Mouse (Mus musculus): ENCODE measurements around the gene Ube2r2. TPM values are rescaled to one million over a fixed set of nuclear protein-coding genes. Genes with fewer than 3 reads are reported as not detected.

The Ube2r2 gene
- polyA plus RNA-seq, 1 experiment from 2014 or later = 84.7 TPM

DNA sequence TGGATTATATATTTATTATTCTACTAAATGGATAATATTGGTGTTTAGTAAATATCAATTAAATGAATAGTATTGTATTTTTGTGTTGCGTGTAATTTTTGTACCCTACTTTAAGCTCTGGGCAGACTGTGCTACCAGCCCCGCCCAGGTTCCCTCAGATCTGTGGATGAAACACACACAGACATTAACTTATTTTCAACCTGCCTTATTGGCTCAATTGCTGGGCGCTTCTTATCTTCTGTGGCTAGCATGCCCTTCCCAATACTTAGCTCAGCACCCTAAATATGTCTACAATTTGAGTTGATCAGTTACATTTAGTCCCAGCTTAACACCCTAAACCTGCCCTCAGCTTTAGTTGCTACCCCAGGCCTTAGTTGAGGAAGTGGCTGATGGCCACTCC is 25.7 kb downstream of the Ube2r2 start:
- Histone ChIP-seq H3K9me3 (no peaks in the 10 kb centered on the region), H3K36me3 (no peaks in the 10 kb centered on the region), H3K4me3 (no peak overlapping the region), H3K4me1 (peaks cover 17% of the 10 kb centered on the region), H3K27me3 (ENCODE audit: insufficient read depth, poor library complexity, severe bottlenecking) (no peaks in the 10 kb centered on the region), H3K27ac (no peak overlapping the region)
- no peak for DNase-seq (ENCODE audit: low spot score)
- WGBS = 90% methylated on average over 3 of the region's 3 CpGs

DNA sequence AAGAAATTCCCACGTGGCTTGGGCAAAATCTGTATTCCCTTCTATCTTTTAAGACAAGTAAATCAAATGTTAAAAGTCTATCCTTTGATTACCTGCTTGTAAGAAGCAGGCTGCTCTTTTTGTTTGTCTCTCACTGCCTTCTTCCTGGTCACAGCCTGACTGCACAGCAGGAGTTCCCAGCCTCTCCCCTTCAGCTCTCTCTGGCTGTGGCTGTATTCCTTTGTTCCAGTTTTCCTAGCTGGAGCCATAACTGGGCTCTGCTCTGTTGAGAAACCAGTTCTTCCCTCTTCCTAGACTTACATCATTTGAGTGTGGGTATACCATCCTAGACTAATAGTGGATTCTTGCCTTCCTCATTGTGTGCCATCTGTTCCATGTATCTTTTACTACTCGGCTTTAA is 29.4 kb downstream of the Ube2r2 start:
- DNase-seq (ENCODE audit: low spot score) = no peak
- H3K36me3 ChIP-seq = peaks cover 17% of the 10 kb centered on the region
- no peaks in the 10 kb centered on the region for H3K27me3 ChIP-seq (ENCODE audit: insufficient read depth, poor library complexity, severe bottlenecking)
- H3K4me1 ChIP-seq = peaks cover 10% of the 10 kb centered on the region
- H3K27ac ChIP-seq = no peak overlapping the region
- H3K4me3 ChIP-seq = no peak overlapping the region
- 29% methylated on average over 2 of the region's 2 CpGs for WGBS
- no peaks in the 10 kb centered on the region for H3K9me3 ChIP-seq

DNA sequence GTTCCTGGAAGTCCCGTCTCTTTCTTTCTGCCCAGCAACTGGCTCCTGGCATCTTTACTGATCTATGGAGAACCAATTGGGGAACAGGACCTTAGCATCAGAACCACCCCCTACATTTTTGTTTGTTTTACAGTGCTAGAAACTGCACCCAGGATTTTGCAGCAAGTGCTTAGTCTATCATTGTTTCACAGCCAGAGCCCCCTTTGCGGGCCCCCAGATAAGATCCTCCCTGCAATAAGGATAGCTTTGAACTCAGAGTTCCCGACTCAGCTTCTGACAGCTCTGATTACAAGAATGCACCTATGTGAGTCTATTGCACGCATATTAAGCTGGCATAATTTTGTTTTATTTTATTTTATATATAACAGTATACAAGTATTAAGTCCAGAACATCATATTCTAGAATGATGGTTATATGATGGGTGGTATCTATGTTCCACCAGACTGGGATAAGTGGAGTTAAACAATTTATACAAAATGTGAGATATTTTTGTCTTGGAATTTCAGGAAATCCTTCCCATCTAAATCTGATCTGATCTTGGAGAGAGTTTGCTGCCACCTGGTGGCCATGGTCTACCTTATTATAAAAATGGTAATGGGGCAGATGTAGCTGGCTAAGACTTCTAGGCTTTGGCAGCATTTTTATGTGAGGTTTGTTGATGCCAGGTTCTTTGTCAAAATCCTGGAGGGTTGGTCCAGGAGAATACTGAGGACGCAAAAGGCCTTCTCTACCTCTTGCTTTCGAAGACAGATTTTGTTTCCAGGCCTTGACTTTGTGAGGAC is 30.3 kb downstream of the Ube2r2 start:
- WGBS = 60% methylated on average over 6 of the region's 6 CpGs
- Histone ChIP-seq H3K4me3 (no peak overlapping the region), H3K4me1 (peaks cover 10% of the 10 kb centered on the region), H3K27me3 (ENCODE audit: insufficient read depth, poor library complexity, severe bottlenecking) (no peaks in the 10 kb centered on the region), H3K9me3 (no peaks in the 10 kb centered on the region), H3K27ac (no peak overlapping the region), H3K36me3 (peaks cover 18% of the 10 kb centered on the region)
- DNase-seq (ENCODE audit: low spot score) = peak; percentile 79

DNA sequence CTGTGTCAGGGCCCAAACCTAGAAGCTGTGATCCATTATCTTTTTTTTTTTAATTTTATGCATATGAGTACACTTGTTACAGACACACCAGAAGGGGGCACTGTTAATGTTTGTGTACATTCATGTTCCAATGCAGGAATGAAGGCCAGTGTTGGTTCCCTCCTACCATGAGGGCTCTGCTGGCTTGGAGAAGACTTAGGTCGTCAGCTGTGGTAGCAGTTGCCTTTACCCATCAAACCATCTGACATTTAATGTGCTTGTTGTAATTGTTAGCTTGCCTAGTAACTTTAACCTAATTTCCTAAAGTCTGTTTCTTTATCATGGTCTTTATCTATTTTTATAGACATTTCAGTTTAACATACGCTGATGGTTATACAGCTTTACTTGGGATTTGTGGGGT is 35.4 kb downstream of the Ube2r2 start:
- H3K4me3 ChIP-seq = no peak overlapping the region
- H3K27me3 ChIP-seq (ENCODE audit: insufficient read depth, poor library complexity, severe bottlenecking) = no peaks in the 10 kb centered on the region
- no peak for DNase-seq (ENCODE audit: low spot score)
- 90% methylated on average over 2 of the region's 2 CpGs for WGBS
- H3K27ac ChIP-seq = no peak overlapping the region
- no peaks in the 10 kb centered on the region for H3K4me1 ChIP-seq
- H3K9me3 ChIP-seq = no peaks in the 10 kb centered on the region
- H3K36me3 ChIP-seq = peaks cover 35% of the 10 kb centered on the region

DNA sequence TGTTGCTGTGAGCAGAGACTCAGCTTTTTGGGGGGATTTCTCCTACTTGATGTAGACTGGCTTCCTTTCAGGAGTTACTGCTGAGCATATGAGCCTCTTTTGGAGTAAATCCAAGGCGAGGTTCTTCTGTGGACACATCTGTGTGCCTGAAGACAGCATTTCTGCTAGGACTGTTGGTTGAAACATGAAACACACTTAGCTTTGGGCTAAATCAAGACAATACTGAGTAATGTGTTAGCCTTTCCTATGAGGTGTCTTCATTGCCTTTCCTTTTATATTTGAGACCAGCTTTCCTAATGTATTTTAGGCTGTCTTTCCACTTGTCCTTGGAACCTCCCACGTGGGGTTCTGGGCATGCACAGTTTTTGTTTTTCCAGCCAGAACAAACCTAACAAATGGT is 39.1 kb downstream of the Ube2r2 start:
- Histone ChIP-seq H3K4me1 (peaks cover under 1% of the 10 kb centered on the region; the same call in 1 of the 2 replicates), H3K27ac (no peak overlapping the region), H3K27me3 (ENCODE audit: insufficient read depth, poor library complexity, severe bottlenecking) (no peaks in the 10 kb centered on the region), H3K4me3 (no peak overlapping the region), H3K9me3 (no peaks in the 10 kb centered on the region), H3K36me3 (peaks cover 45% of the 10 kb centered on the region)
- 74% methylated on average over 2 of the region's 2 CpGs for WGBS
- no peak for DNase-seq (ENCODE audit: low spot score)

DNA sequence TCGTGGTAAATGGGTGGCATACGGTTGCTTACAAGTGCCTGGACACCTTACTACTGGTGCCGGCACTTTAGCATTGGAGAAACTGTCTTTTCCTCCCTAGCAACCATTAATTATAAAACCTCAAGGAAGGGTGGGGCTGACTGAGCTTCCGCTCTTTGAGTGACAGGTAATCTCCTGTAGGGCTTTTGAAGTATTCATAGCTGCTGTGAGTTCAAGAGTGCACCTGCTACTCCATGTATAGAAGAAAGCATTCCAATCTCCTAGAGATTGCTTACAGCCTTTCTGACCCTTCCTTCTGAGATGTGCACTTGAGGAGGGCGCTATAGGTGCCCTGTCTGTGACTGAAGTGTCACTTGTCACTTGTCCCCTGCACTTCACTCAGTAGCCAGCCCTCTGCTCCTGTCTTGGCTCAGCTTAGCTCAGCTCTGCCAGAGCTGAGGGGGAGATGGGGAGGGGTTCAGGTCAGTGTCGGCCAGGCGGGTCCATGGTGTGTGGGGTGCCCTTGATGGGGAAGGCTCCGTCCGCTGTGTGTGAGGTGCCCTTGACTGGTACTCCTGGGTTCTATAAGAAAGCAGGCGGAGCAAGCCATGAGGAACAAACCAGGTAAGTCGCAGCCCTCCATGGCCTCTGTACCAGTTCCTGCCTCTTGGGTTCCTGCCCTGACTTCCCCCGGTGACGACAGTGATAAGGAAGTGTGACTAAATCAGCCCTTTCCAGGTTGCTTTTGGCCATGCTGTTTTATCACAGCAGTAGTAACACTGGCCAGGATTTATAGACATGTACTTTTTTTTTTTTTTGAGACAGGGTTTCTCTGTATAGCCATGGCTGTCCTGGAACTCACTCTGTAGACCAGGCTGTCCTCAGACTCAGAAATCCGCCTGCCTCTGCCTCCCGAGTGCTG is 44.5 kb downstream of the Ube2r2 start:
- Histone ChIP-seq H3K4me3 (no peak overlapping the region), H3K36me3 (peaks cover 72% of the 10 kb centered on the region), H3K27me3 (ENCODE audit: insufficient read depth, poor library complexity, severe bottlenecking) (no peaks in the 10 kb centered on the region), H3K27ac (no peak overlapping the region), H3K9me3 (no peaks in the 10 kb centered on the region), H3K4me1 (peaks cover 6% of the 10 kb centered on the region; the same call in 1 of the 2 replicates)
- 80% methylated on average over 15 of the region's 15 CpGs for WGBS
- no peak for DNase-seq (ENCODE audit: low spot score)

DNA sequence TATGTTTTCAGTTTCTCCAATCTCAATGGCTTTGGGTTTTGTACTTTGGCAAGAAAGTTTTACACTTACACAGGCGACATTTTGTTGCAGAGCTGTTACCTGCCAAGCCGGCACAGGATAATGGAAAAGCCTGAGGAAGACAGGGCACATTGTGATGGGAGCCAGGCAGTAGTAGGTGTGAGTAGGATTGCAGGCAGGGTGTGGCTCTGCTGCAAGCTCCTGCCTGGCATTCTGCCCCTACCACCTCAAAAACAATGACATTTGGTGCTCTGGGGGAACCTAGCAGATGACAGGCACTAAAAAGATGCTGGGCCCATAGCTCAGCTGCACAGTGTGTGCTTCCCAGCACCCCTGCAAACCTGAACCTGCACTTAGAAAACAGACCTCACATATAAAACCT is 54.3 kb downstream of the Ube2r2 start:
- no peak for DNase-seq (ENCODE audit: low spot score)
- WGBS = 83% methylated on average over 2 of the region's 2 CpGs
- Histone ChIP-seq H3K27ac (no peak overlapping the region), H3K4me3 (no peak overlapping the region), H3K27me3 (ENCODE audit: insufficient read depth, poor library complexity, severe bottlenecking) (no peaks in the 10 kb centered on the region), H3K4me1 (no peaks in the 10 kb centered on the region), H3K36me3 (peaks cover 82% of the 10 kb centered on the region), H3K9me3 (no peaks in the 10 kb centered on the region)

DNA sequence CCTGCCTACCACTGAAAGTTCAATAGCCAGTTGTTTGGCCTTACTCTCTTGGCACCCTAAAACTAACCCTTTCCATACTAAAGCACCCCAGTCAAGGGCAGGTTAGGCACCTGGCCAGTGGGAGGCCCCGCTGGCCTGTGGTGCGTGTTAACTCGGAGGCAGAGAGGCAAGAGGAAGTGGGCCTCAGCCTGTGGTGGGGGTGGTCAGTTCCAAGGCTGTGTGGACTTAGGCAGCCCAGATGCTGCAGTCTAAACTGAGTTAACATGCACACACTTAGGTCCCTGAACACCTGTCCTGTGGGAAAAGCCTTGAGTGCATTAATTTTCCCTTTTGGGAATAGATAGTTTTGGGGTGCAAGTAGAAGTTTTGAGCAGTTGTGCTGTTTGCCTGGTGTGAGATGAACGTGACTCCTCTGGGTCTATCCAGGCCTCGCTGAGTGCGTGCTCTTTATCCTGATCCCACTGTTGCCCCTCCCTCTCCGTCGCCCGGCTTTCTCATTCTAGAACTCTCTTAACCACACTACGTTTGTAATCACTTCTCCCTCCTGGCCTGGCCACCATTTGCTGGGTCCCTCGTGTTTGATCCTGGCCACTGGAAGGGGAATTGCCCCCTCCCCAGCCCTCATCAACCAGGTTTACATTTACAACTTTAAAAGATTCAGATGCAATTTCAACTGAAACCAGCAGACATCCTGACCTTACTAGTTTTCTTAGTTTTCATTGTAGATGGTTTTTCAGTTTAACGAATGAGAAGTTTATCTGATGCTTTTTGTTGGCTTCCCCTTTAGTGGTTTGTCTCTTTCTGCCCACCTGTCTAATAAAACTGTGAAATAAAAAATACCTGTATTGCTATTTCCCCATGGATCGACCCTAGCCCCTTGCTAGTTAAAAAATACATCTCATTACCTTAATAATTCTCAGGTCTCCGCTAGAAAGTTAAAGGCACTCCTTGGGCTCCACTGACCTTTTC is 57.3 kb downstream of the Ube2r2 start:
- DNase-seq (ENCODE audit: low spot score) = no peak
- WGBS = 67% methylated on average over 14 of the region's 14 CpGs
- Histone ChIP-seq H3K9me3 (no peaks in the 10 kb centered on the region), H3K4me1 (no peaks in the 10 kb centered on the region), H3K27ac (no peak overlapping the region), H3K36me3 (peaks cover 92% of the 10 kb centered on the region), H3K27me3 (ENCODE audit: insufficient read depth, poor library complexity, severe bottlenecking) (no peaks in the 10 kb centered on the region), H3K4me3 (no peak overlapping the region)

DNA sequence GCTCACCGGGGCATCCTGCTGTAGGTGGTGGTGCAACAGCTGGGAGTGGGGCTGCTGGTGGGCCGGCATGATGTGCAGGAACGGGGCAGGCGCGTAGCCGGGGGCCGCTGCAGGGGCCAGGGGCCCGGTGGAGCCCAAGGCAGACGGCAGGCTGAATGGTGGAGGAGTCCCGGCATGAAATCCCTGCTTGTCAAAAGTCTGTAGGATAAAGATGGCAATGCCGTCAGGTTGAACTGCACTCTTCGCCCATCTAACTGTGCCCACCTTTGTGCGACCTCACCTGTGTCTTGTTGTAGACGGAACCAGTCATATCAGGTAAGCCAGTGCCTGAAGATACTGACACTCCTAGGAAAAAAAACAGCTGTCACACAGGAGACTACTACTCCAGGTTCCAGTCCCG is 59.8 kb downstream of the Ube2r2 start:
- DNase-seq (ENCODE audit: low spot score) = no peak
- Histone ChIP-seq H3K9me3 (no peaks in the 10 kb centered on the region), H3K27me3 (ENCODE audit: insufficient read depth, poor library complexity, severe bottlenecking) (no peaks in the 10 kb centered on the region), H3K4me1 (no peaks in the 10 kb centered on the region), H3K36me3 (peaks cover 95% of the 10 kb centered on the region), H3K27ac (no peak overlapping the region), H3K4me3 (no peak overlapping the region)
- 94% methylated on average over 15 of the region's 15 CpGs for WGBS

DNA sequence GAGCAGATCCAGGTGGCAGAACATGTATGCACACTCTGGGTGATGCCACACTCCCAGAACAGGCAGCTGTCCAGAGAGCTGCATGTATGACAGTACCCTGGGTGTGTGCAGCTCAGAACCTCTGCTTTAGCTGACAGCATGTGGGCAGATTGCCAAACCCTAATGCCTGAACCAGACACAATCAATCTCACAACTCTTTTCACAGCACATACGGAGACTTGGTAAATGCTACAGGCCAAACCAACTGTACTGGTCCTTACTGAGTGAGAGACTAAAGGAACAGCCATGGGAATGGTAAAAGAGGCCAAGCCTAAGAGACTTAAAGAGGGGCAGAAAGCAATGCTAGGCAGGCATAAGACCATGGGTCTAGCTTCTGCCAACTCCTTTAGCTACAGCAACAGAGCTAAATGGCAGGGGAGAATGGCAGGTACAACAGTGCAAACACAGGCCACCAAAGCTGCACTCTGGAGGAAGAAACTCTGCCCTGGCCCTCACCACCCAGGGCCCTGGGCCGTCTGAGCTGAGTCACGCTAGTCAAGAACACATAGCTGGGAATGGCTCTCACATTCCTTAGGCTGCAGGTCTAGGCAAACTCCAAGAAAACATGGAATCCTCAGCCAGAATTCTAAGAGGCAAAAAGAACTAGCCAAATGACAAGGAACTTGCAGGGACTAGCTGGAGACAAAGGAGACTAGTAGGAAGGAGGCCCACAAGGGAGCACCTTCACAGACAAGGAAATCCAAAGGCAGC is 61.5 kb downstream of the Ube2r2 start:
- H3K27ac ChIP-seq = no peak overlapping the region
- 76% methylated on average over 3 of the region's 3 CpGs for WGBS
- H3K9me3 ChIP-seq = no peaks in the 10 kb centered on the region
- H3K36me3 ChIP-seq = peaks cover 97% of the 10 kb centered on the region
- no peak for DNase-seq (ENCODE audit: low spot score)
- H3K27me3 ChIP-seq (ENCODE audit: insufficient read depth, poor library complexity, severe bottlenecking) = no peaks in the 10 kb centered on the region
- no peak overlapping the region for H3K4me3 ChIP-seq
- no peaks in the 10 kb centered on the region for H3K4me1 ChIP-seq

DNA sequence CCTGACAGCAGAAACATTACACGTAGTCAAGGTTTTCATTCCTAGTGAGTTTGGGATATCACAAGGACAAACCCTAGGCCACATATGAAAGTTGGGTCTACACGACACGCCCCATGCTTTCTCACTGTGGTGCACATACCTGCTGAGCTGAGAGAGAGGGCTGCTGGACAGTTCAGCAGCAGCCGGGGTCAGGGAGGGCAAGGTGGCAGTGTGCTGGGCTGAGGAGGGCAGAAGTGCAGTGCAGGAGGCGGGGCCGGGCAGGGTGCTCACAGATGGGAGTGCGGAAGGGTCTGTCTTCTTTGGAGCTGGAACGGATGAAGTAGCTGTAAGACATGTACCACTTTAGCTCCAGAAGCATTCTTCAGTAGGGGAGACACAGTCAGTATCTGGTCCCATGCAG is 66.6 kb downstream of the Ube2r2 start:
- Histone ChIP-seq H3K4me3 (no peak overlapping the region), H3K27ac (no peak overlapping the region), H3K36me3 (peaks cover 99% of the 10 kb centered on the region), H3K9me3 (no peaks in the 10 kb centered on the region), H3K4me1 (no peaks in the 10 kb centered on the region), H3K27me3 (ENCODE audit: insufficient read depth, poor library complexity, severe bottlenecking) (no peaks in the 10 kb centered on the region)
- DNase-seq (ENCODE audit: low spot score) = no peak
- 93% methylated on average over 8 of the region's 8 CpGs for WGBS

DNA sequence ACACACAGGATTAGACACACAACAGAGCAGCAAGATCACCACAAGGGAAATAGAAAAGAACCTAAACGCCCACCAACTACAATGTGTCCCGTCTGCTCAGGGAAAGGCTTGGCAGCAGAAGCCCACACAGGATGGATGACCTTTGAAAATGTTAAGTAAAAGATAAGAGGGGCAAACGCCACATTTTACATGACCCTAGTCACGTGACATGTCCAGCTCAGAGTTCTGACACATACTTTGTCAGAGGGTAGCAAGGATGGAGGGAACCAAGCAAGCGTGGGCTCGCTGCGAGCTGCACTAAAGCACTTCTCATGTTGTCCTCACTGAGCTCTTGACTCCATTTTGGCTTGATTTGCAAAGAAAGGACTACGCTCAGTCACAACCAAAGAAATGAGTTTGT is 70.2 kb downstream of the Ube2r2 start:
- Histone ChIP-seq H3K4me3 (no peak overlapping the region), H3K36me3 (peaks cover 99% of the 10 kb centered on the region), H3K4me1 (no peaks in the 10 kb centered on the region), H3K27ac (no peak overlapping the region), H3K9me3 (no peaks in the 10 kb centered on the region), H3K27me3 (ENCODE audit: insufficient read depth, poor library complexity, severe bottlenecking) (no peaks in the 10 kb centered on the region)
- no peak for DNase-seq (ENCODE audit: low spot score)
- WGBS = 86% methylated on average over 8 of the region's 8 CpGs
